Mouse (Mus musculus) hindbrain, embryonic 14.5 days (tissue): ENCODE measurements around the gene Otub1. TPM values are rescaled to one million over a fixed set of nuclear protein-coding genes. Genes with fewer than 3 reads are reported as not detected.

Experiments used
- ATAC-seq: fragments of 200-750 bp; cut with Nextera tagmentation; 2 replicates; pipeline ENCODE4 v1.8.0; 2017; ENCODE audit warnings: moderate number of reproducible peaks, mild to moderate bottlenecking, moderate TSS enrichment, moderate library complexity; ENCODE audit not compliant: low FRiP score
- DNase-seq: peaks from one replicate; pipeline ENCODE4 v3.0.0-alpha.2; 2015; ENCODE audit warnings: low spot score
- H3K27ac ChIP-seq: fragments of 300-500 bp; sonication (generic); 2 replicates; pipeline ENCODE4 v1.5.1; 2014; ENCODE audit warnings: mild to moderate bottlenecking, moderate library complexity
- H3K27me3 ChIP-seq: fragments of 300-500 bp; sonication (generic); 2 replicates; pipeline ENCODE4 v1.6.1; 2014; ENCODE audit warnings: mild to moderate bottlenecking, low read length, mixed read lengths; ENCODE audit not compliant: control insufficient read depth, insufficient read depth
- H3K36me3 ChIP-seq: fragments of 300-500 bp; sonication (generic); replicated peaks from 2 replicates; pipeline ENCODE4 v1.6.1; 2014; ENCODE audit not compliant: control insufficient read depth, insufficient read depth
- H3K4me1 ChIP-seq: fragments of 300-500 bp; sonication (generic); replicated peaks from 2 replicates; pipeline ENCODE4 v1.6.1; 2014; ENCODE audit warnings: antibody characterized with exemption, low read length, mixed read lengths; ENCODE audit not compliant: control insufficient read depth, insufficient read depth
- H3K4me2 ChIP-seq: fragments of 300-500 bp; sonication (generic); replicated peaks from 2 replicates; pipeline ENCODE4 v1.6.1; 2014; ENCODE audit warnings: mild to moderate bottlenecking, moderate library complexity
- H3K4me3 ChIP-seq: fragments of 300-500 bp; sonication (generic); replicated peaks from 2 replicates; pipeline ENCODE4 v1.5.1; 2014; ENCODE audit warnings: mild to moderate bottlenecking, low read length
- H3K9ac ChIP-seq: fragments of 300-500 bp; sonication (generic); 2 replicates; pipeline ENCODE4 v1.6.1; 2014
- H3K9me3 ChIP-seq: fragments of 300-500 bp; sonication (generic); 2 replicates; pipeline ENCODE4 v1.6.1; 2016; ENCODE audit warnings: low read length; ENCODE audit not compliant: control insufficient read depth
- WGBS: fragments of 180-500 bp; shearing (Covaris S2); extraction: QIAGEN DNeasy Blood & Tissue Kit; methylation state at CpG from one replicate; pipeline ENCODE4 v1.1.7; 2014; 5-methylcytosine and 5-hydroxymethylcytosine counted together
- polyA plus RNA-seq: library from polyadenylated mRNA; unstranded; fragments of >200 nt; fragmentation: Nextera tagmentation; extraction: Ambion mirVana; gene quantifications from 2 replicates; pipeline ENCODE4 v1.2.1, GENCODE M21; 2014

Gene Otub1
- polyA plus RNA-seq: 231 and 234 TPM in 2 replicates

GRCm38 (mm10) chr19:7205753-7206736 lies at the start of gene Otub1:
Otub1 (minus strand) TSS chr19:7206316.
- ATAC-seq (peak; percentile 97), DNase-seq (peak; percentile 92)
- Histone ChIP-seq H3K9ac (peak within 1 kb of the TSS; percentile 88), H3K4me3 (peak within 1 kb of the TSS; percentile 84), H3K27ac (peak within 1 kb of the TSS; percentile 98), H3K4me2 (peak within 1 kb of the TSS; percentile 92), H3K9me3 (no peaks in the 10 kb centered on the region), H3K27me3 (no peaks in the 10 kb centered on the region), H3K4me1 (peaks cover 16% of the 10 kb centered on the region), H3K36me3 (peaks cover 30% of the 10 kb centered on the region)
- under 1% methylated on average over 79 of the region's 79 CpGs for WGBS

GRCm38 (mm10) chr19:7246021-7246420 lies 39.9 kb upstream of the Otub1 start:
- H3K9me3 ChIP-seq: no peaks in the 10 kb centered on the region

GRCm38 (mm10) chr19:7240782-7241690 lies 34.9 kb upstream of the Otub1 start, which contains the start of gene Naa40:
Naa40 (minus strand) TSS chr19:7241183.
- peak; percentile 97 for ATAC-seq
- peak within 1 kb of the TSS; percentile 96 for H3K4me2 ChIP-seq
- under 1% methylated on average over 77 of the region's 80 CpGs for WGBS
- peak within 1 kb of the TSS; percentile 60 for H3K4me3 ChIP-seq
- H3K9me3 ChIP-seq: no peaks in the 10 kb centered on the region
- peak; percentile 97 for DNase-seq
- 0 out of 2 replicates have a peak, but pooled peaks cover 6% of the 10 kb centered on the region for H3K36me3 ChIP-seq
- peaks cover 20% of the 10 kb centered on the region for H3K4me1 ChIP-seq
- no peaks in the 10 kb centered on the region for H3K27me3 ChIP-seq
- peak within 1 kb of the TSS; percentile 70 for H3K9ac ChIP-seq
- H3K27ac ChIP-seq: peak within 1 kb of the TSS; percentile 82

More at GRCm38 (mm10) chr19:7246021-7246420, 39.9 kb upstream of the Otub1 start:
- DNase-seq (no peak), ATAC-seq (no peak)
- H3K36me3 ChIP-seq: no peaks in the 10 kb centered on the region
- 87% methylated on average over 3 of the region's 3 CpGs for WGBS
- no peak overlapping the region for H3K9ac ChIP-seq
- H3K4me1 ChIP-seq: peaks cover 6% of the 10 kb centered on the region; the same call in 1 of the 2 replicates
- no peak overlapping the region for H3K4me2 ChIP-seq
- no peak overlapping the region for H3K4me3 ChIP-seq
- H3K27me3 ChIP-seq: no peaks in the 10 kb centered on the region
- H3K27ac ChIP-seq: no peak overlapping the region

- DNase-seq: no peak
- 0 out of 2 replicates have a peak, but pooled peaks have one; percentile 17 for ATAC-seq
These were observed 34.2 kb upstream of the Otub1 start for GRCm38 (mm10) chr19:7240291-7240690.

GRCm38 (mm10) chr19:7239574-7239973 lies 33.5 kb upstream of the Otub1 start:
- Histone ChIP-seq H3K36me3 (peaks cover 7% of the 10 kb centered on the region; the same call in 1 of the 2 replicates), H3K4me2 (peak overlapping the region; percentile 96), H3K9ac (peak overlapping the region; percentile 70), H3K9me3 (no peaks in the 10 kb centered on the region), H3K27ac (no peak overlapping the region), H3K27me3 (no peaks in the 10 kb centered on the region), H3K4me3 (peak overlapping the region; percentile 60), H3K4me1 (peaks cover 20% of the 10 kb centered on the region)
- WGBS: 89% methylated on average over 3 of the region's 3 CpGs
- ATAC-seq (no peak), DNase-seq (no peak)

More at GRCm38 (mm10) chr19:7240291-7240690, 34.2 kb upstream of the Otub1 start:
- 0 out of 2 replicates have a peak, but pooled peaks cover 6% of the 10 kb centered on the region for H3K36me3 ChIP-seq
- WGBS: 4% methylated on average over 13 of the region's 13 CpGs
- peaks cover 20% of the 10 kb centered on the region for H3K4me1 ChIP-seq
- H3K9me3 ChIP-seq: no peaks in the 10 kb centered on the region
- peak overlapping the region; percentile 96 for H3K4me2 ChIP-seq
- no peaks in the 10 kb centered on the region for H3K27me3 ChIP-seq
- H3K9ac ChIP-seq: peak overlapping the region; percentile 70
- H3K27ac ChIP-seq: peak overlapping the region; percentile 82
- H3K4me3 ChIP-seq: peak overlapping the region; percentile 60

- Histone ChIP-seq H3K9ac (no peak overlapping the region), H3K4me1 (peaks cover 20% of the 10 kb centered on the region), H3K4me3 (no peak overlapping the region), H3K9me3 (no peaks in the 10 kb centered on the region), H3K27ac (no peak overlapping the region), H3K27me3 (no peaks in the 10 kb centered on the region), H3K36me3 (peaks cover 36% of the 10 kb centered on the region), H3K4me2 (no peak overlapping the region)
- DNase-seq (no peak), ATAC-seq (no peak)
- WGBS: 83% methylated on average over 4 of the region's 4 CpGs
These were observed 30.6 kb upstream of the Otub1 start for GRCm38 (mm10) chr19:7236742-7237141.

GRCm38 (mm10) chr19:7236011-7236410 lies 29.9 kb upstream of the Otub1 start:
- H3K27ac ChIP-seq: no peak overlapping the region
- H3K36me3 ChIP-seq: peaks cover 43% of the 10 kb centered on the region
- H3K9ac ChIP-seq: no peak overlapping the region
- ATAC-seq (no peak), DNase-seq (no peak)
- H3K4me2 ChIP-seq: no peak overlapping the region
- H3K4me1 ChIP-seq: peaks cover 15% of the 10 kb centered on the region
- WGBS: 93% methylated on average over 2 of the region's 2 CpGs
- no peaks in the 10 kb centered on the region for H3K9me3 ChIP-seq
- H3K4me3 ChIP-seq: no peak overlapping the region
- H3K27me3 ChIP-seq: no peaks in the 10 kb centered on the region

GRCm38 (mm10) chr19:7235461-7235860 lies 29.3 kb upstream of the Otub1 start:
- DNase-seq (no peak), ATAC-seq (no peak)
- Histone ChIP-seq H3K27me3 (no peaks in the 10 kb centered on the region), H3K36me3 (peaks cover 48% of the 10 kb centered on the region), H3K9ac (no peak overlapping the region), H3K9me3 (no peaks in the 10 kb centered on the region), H3K4me1 (peaks cover 14% of the 10 kb centered on the region), H3K4me2 (no peak overlapping the region), H3K4me3 (no peak overlapping the region), H3K27ac (no peak overlapping the region)
- WGBS: 93% methylated on average over 9 of the region's 9 CpGs
